Mouse (Mus musculus) bone marrow, adult 2 months (tissue): ENCODE results near the gene Stambpl1.

Source experiments
- CTCF ChIP-seq: fragments of 200-500 bp; IDR thresholded peaks from 2 replicates; pipeline ENCODE4 v1.5.1; 2011; ENCODE audit warnings: low read length, control low read depth; ENCODE audit not compliant: control insufficient read depth, insufficient read depth
- POLR2A ChIP-seq: fragments of 200-500 bp; IDR thresholded peaks from 2 replicates; pipeline ENCODE4 v1.6.1; 2011; ENCODE audit warnings: low read depth, mild to moderate bottlenecking, control low read depth, low read length, borderline replicate concordance; ENCODE audit not compliant: control insufficient read depth

DNA sequence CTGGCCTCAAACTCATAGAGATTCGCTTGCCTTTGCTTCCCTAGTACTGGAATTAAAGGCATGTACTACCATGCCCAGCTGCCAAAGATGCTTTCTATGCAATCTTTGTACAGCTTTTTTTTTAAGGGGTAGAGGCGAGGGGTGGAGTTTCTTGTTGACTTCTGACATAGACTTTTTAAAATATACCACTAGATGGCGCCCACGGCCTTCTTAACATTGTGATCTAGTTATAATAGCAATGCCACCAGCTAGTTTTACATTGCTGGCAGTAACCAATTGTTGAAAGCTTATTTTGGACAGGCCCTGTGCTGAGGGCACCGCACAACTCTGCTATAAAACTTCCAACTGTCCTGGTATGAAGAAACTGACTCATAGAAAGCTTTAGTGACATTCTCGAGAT is 52.0 kb downstream of the Stambpl1 start:
- TF ChIP-seq CTCF (no peak), POLR2A (no peak)
